ENCODE assay signal across 19 mouse cellular contexts in genomic region chr5:137419105-137419504, GRCm38 (mm10). TPM values are rescaled to one million over a fixed set of nuclear protein-coding genes. Genes with fewer than 3 reads are reported as not detected.
DNase-seq lines count a peak whose midpoint lies in the region; ATAC-seq and TF ChIP-seq lines count a peak whose summit lies in the region.
"Had no signal": no experiment of that assay in that cellular context is flagged by ENCODE, and none has a peak within 500 bp of the region (broad histone marks: within the 10 kb centered on the region; RNA-seq: fewer than 3 reads in every experiment).

No protein-coding gene starts in this region.

- no peaks in the 10 kb centered on the region for H3K36me3 ChIP-seq in kidney, adult 2 months (ENCODE audit: control insufficient read depth, insufficient read depth, low read length)
- no peaks in the 10 kb centered on the region for H3K36me3 ChIP-seq in kidney, embryonic 14.5 days (ENCODE audit: control insufficient read depth, insufficient read depth, low read length)
- H3K36me3 ChIP-seq in lung, embryonic 16.5 days (ENCODE audit: control insufficient read depth, insufficient read depth, low read length), result no peaks in the 10 kb centered on the region
- no peaks in the 10 kb centered on the region for H3K36me3 ChIP-seq in stomach, embryonic 14.5 days (ENCODE audit: control insufficient read depth, insufficient read depth, low read length)
- no peaks in the 10 kb centered on the region for H3K36me3 ChIP-seq in heart, embryonic 10.5 days
- H3K36me3 ChIP-seq: heart, embryonic 13.5 days; hindbrain, embryonic 13.5 days had no signal

- H3K9me3 ChIP-seq in kidney, embryonic 14.5 days (ENCODE audit: control insufficient read depth, low read length), result no peaks in the 10 kb centered on the region
- H3K9me3 ChIP-seq in lung, embryonic 16.5 days (ENCODE audit: control insufficient read depth, low read length), result no peaks in the 10 kb centered on the region
- no peaks in the 10 kb centered on the region for H3K9me3 ChIP-seq in stomach, embryonic 14.5 days (ENCODE audit: control insufficient read depth, low read depth, low read length)
- H3K9me3 ChIP-seq in heart, embryonic 10.5 days, result no peaks in the 10 kb centered on the region
- H3K9me3 ChIP-seq: heart, embryonic 13.5 days; hindbrain, embryonic 13.5 days had no signal

- no peak overlapping the region for H3K4me2 ChIP-seq in kidney, embryonic 14.5 days (replicated peaks; ENCODE audit: low read depth, low read length)
- no peak overlapping the region for H3K4me2 ChIP-seq in lung, embryonic 16.5 days (ENCODE audit: low read depth, low read length)
- H3K4me2 ChIP-seq in stomach, embryonic 14.5 days (replicated peaks; ENCODE audit: low read depth, low read length), result no peak overlapping the region
- H3K4me2 ChIP-seq: heart, embryonic 13.5 days; hindbrain, embryonic 13.5 days; liver, embryonic 11.5 days had no signal

- intact Hi-C loops in left cerebral cortex, postnatal 4 days (cut with DNase I), result no loop called here

- H3K27me3 ChIP-seq in kidney, adult 2 months (replicated peaks; ENCODE audit: control insufficient read depth, insufficient read depth, low read length), result no peaks in the 10 kb centered on the region
- no peaks in the 10 kb centered on the region for H3K27me3 ChIP-seq in kidney, embryonic 14.5 days (ENCODE audit: control insufficient read depth, insufficient read depth, low read length)
- H3K27me3 ChIP-seq in lung, embryonic 16.5 days (ENCODE audit: control insufficient read depth, insufficient read depth, low read depth, low read length), result no peaks in the 10 kb centered on the region
- no peaks in the 10 kb centered on the region for H3K27me3 ChIP-seq in stomach, embryonic 14.5 days (ENCODE audit: control insufficient read depth, insufficient read depth, low read length)
- peaks cover 4% of the 10 kb centered on the region; the same call in 1 of the 2 replicates for H3K27me3 ChIP-seq in heart, embryonic 10.5 days (ENCODE audit: insufficient read depth, poor library complexity, severe bottlenecking)
- H3K27me3 ChIP-seq: heart, embryonic 13.5 days; hindbrain, embryonic 13.5 days; Patski had no signal

- no peak for TF ChIP-seq POLR2A in kidney, adult 2 months (IDR thresholded peaks at IDR 0.05; ENCODE audit: low read depth, low read length)

- no peak overlapping the region for H3K9ac ChIP-seq in kidney, embryonic 14.5 days (ENCODE audit: low read depth, low read length)
- H3K9ac ChIP-seq in lung, embryonic 16.5 days (ENCODE audit: low read length), result no peak overlapping the region
- H3K9ac ChIP-seq in stomach, embryonic 14.5 days (replicated peaks; ENCODE audit: low read depth, low read length), result no peak overlapping the region
- H3K9ac ChIP-seq: forebrain, postnatal 0 days; heart, embryonic 13.5 days; hindbrain, embryonic 13.5 days had no signal

- H3K4me1 ChIP-seq in kidney, adult 2 months (ENCODE audit: control insufficient read depth, insufficient read depth, low read length), result no peaks in the 10 kb centered on the region
- no peaks in the 10 kb centered on the region for H3K4me1 ChIP-seq in kidney, embryonic 14.5 days (ENCODE audit: control insufficient read depth, insufficient read depth, low read length)
- H3K4me1 ChIP-seq in lung, embryonic 16.5 days (replicated peaks; ENCODE audit: control insufficient read depth, insufficient read depth, low read length), result peaks cover 10% of the 10 kb centered on the region
- H3K4me1 ChIP-seq in stomach, embryonic 14.5 days (ENCODE audit: control insufficient read depth, insufficient read depth, low read length), result peaks cover 3% of the 10 kb centered on the region; the same call in 1 of the 2 replicates
- H3K4me1 ChIP-seq in heart, embryonic 10.5 days, result peaks cover 23% of the 10 kb centered on the region
- H3K4me1 ChIP-seq: heart, embryonic 13.5 days; hindbrain, embryonic 13.5 days had no signal

- no peak overlapping the region for H3K27ac ChIP-seq in kidney, adult 2 months (ENCODE audit: insufficient read depth, low read depth, low read length)
- no peak overlapping the region for H3K27ac ChIP-seq in kidney, embryonic 14.5 days (ENCODE audit: low read depth, low read length)
- H3K27ac ChIP-seq in lung, embryonic 16.5 days (ENCODE audit: low read length), result peak overlapping the region; percentile 55
- peak overlapping the region; percentile 27; the same call in 1 of the 2 replicates for H3K27ac ChIP-seq in stomach, embryonic 14.5 days (ENCODE audit: low read length)
- no peak overlapping the region for H3K27ac ChIP-seq in heart, embryonic 10.5 days
- H3K27ac ChIP-seq: heart, embryonic 13.5 days; hindbrain, embryonic 13.5 days had no signal

- no peak overlapping the region for H3K4me3 ChIP-seq in kidney, adult 2 months (ENCODE audit: insufficient read depth, low read depth, low read length)
- H3K4me3 ChIP-seq in kidney, embryonic 14.5 days (ENCODE audit: low read length), result no peak overlapping the region
- H3K4me3 ChIP-seq in lung, embryonic 16.5 days (ENCODE audit: low read length), result no peak overlapping the region
- H3K4me3 ChIP-seq in stomach, embryonic 14.5 days (ENCODE audit: low read depth, low read length), result no peak overlapping the region
- no peak overlapping the region for H3K4me3 ChIP-seq in heart, embryonic 10.5 days
- H3K4me3 ChIP-seq: heart, embryonic 13.5 days; hindbrain, embryonic 13.5 days; myocyte had no signal

- peak; percentile 32 for DNase-seq in kidney, adult 2 months
- DNase-seq in kidney, adult 18-20 months, result no peak
- DNase-seq in left cerebral cortex, postnatal 4 days, result no peak
- no peak for DNase-seq in adrenal gland, adult 8-10 months
- no peak for DNase-seq in heart, embryonic 10.5 days (ENCODE audit: low spot score)
- DNase-seq: cerebellum, adult 2 months; embryo, embryonic 11 days; forebrain, postnatal 0 days; gastrocnemius, postnatal 14 days; right cerebral cortex, adult 18-20 months; thymus, adult 2 months had no signal

- ATAC-seq in kidney, embryonic 14.5 days (ENCODE audit: low FRiP score, low TSS enrichment), result peak; percentile 49; the same call in 1 of the 2 replicates
- ATAC-seq in lung, embryonic 16.5 days (ENCODE audit: low read depth), result peak; percentile 67
- no peak for ATAC-seq in stomach, embryonic 14.5 days (ENCODE audit: insufficient number of reproducible peaks, insufficient read depth, low FRiP score, low read depth)
- ATAC-seq: forebrain, postnatal 0 days; Patski had no signal

- TF ChIP-seq CTCF in kidney, adult 2 months (conservative IDR thresholded peaks at IDR 0.05; ENCODE audit: insufficient read depth, insufficient read length, low read depth, low read length), result no peak

- WGBS in kidney, adult 2 months, result 71% methylated on average over 9 of the region's 9 CpGs
- WGBS in kidney, embryonic 14.5 days, result 46% methylated on average over 9 of the region's 9 CpGs
- WGBS in lung, embryonic 16.5 days, result 48% methylated on average over 9 of the region's 9 CpGs
- WGBS in stomach, embryonic 14.5 days, result 60% methylated on average over 9 of the region's 9 CpGs
- 69% methylated on average over 9 of the region's 9 CpGs for WGBS in heart, embryonic 10.5 days

RNA-seq across cellular contexts. Expression of gene Zan, which starts 57.8 kb away (rescaled TPM):
- polyA plus RNA-seq in kidney, adult 2 months (2012; rRNA removed), result 0.16 and 0.19 TPM in 2 replicates
- polyA plus RNA-seq in kidney, embryonic 14.5 days (2014; fragmentation: Nextera tagmentation; extraction: Ambion mirVana), result 0.17 and 0.60 TPM in 2 replicates
- 0.53 and 0.62 TPM in 2 replicates for polyA plus RNA-seq in lung, embryonic 16.5 days (2015; fragmentation: Nextera tagmentation; extraction: Ambion mirVana)
- 1.1 and 1.5 TPM in 2 replicates for polyA plus RNA-seq in stomach, embryonic 14.5 days (2014; fragmentation: Nextera tagmentation; extraction: Ambion mirVana)
- total RNA-seq in left cerebral cortex, postnatal 4 days (2021), result under 1 TPM; 0.30 to 0.74 TPM
- not detected for total RNA-seq in adrenal gland, adult 8-10 months (2022)
- polyA plus RNA-seq in heart, embryonic 10.5 days (2016; fragmentation: Nextera tagmentation; extraction: Ambion mirVana), result 0.04 and 0.25 TPM in 2 replicates

Comparison
In these comparisons a context has a peak if more than half of its experiments do, and no peak if none do; other contexts are left out.
1. H3K27ac ChIP-seq: peak in lung, embryonic 16.5 days (single experiment) and stomach, embryonic 14.5 days (single experiment); none in kidney, adult 2 months (single experiment), kidney, embryonic 14.5 days (single experiment) and heart, embryonic 10.5 days (single experiment).